Mouse (Mus musculus) c-Kit-positive CD71-negative TER-119-negative erythroid progenitor cells, embryonic 14.5 days (primary cell): Measurements from ENCODE around the gene Prss38.

Experiments used
- DNase-seq: peaks from one replicate; pipeline ENCODE4 v3.0.0-alpha.2; 2013; ENCODE audit warnings: low read depth

Prss38 gene

GRCm38 (mm10) chr11:59375475-59375874, at the start of gene Prss38:
Gene Prss38, minus strand, starts transcription at chr11:59375657.
- no peak for DNase-seq

GRCm38 (mm10) chr11:59423010-59423588, 47.6 kb upstream of the Prss38 start:
- DNase-seq: no peak

- no peak for DNase-seq
Observed at GRCm38 (mm10) chr11:59421967-59422366, 46.5 kb upstream of the Prss38 start.

- peak; percentile 39 for DNase-seq
Observed at GRCm38 (mm10) chr11:59421436-59421835, 46.0 kb upstream of the Prss38 start.

GRCm38 (mm10) chr11:59418708-59419107, 43.3 kb upstream of the Prss38 start:
- peak; percentile 51 for DNase-seq

GRCm38 (mm10) chr11:59412999-59413863, 37.8 kb upstream of the Prss38 start:
- no peak for DNase-seq

GRCm38 (mm10) chr11:59412058-59412457, 36.6 kb upstream of the Prss38 start:
- no peak for DNase-seq

GRCm38 (mm10) chr11:59410851-59411250, 35.4 kb upstream of the Prss38 start:
- DNase-seq: no peak

- no peak for DNase-seq
Observed at GRCm38 (mm10) chr11:59405761-59406160, 30.3 kb upstream of the Prss38 start.

GRCm38 (mm10) chr11:59400876-59401275, 25.4 kb upstream of the Prss38 start:
- DNase-seq: no peak

GRCm38 (mm10) chr11:59399830-59400229, 24.4 kb upstream of the Prss38 start:
- no peak for DNase-seq

- no peak for DNase-seq
Observed at GRCm38 (mm10) chr11:59397536-59398371, 22.3 kb upstream of the Prss38 start.

GRCm38 (mm10) chr11:59394451-59394850, 19.0 kb upstream of the Prss38 start:
- DNase-seq: no peak

GRCm38 (mm10) chr11:59393591-59393990, 18.1 kb upstream of the Prss38 start:
- no peak for DNase-seq

GRCm38 (mm10) chr11:59392300-59392699, 16.8 kb upstream of the Prss38 start:
- DNase-seq: no peak

GRCm38 (mm10) chr11:59390470-59390869, 15.0 kb upstream of the Prss38 start:
- DNase-seq: no peak

- DNase-seq: no peak
Observed at GRCm38 (mm10) chr11:59389617-59390016, 14.2 kb upstream of the Prss38 start.

- no peak for DNase-seq
Observed at GRCm38 (mm10) chr11:59388806-59389205, 13.3 kb upstream of the Prss38 start.

- no peak for DNase-seq
Observed at GRCm38 (mm10) chr11:59387471-59387870, 12.0 kb upstream of the Prss38 start.

- no peak for DNase-seq
Observed at GRCm38 (mm10) chr11:59385123-59385522, 9.7 kb upstream of the Prss38 start.

GRCm38 (mm10) chr11:59384441-59384959, 9.0 kb upstream of the Prss38 start:
- DNase-seq: peak; percentile 19

- DNase-seq: no peak
Observed at GRCm38 (mm10) chr11:59379547-59379946, 4.1 kb upstream of the Prss38 start.
